Mouse (Mus musculus): ENCODE measurements around the gene Tmem169.

The Tmem169 gene

DNA sequence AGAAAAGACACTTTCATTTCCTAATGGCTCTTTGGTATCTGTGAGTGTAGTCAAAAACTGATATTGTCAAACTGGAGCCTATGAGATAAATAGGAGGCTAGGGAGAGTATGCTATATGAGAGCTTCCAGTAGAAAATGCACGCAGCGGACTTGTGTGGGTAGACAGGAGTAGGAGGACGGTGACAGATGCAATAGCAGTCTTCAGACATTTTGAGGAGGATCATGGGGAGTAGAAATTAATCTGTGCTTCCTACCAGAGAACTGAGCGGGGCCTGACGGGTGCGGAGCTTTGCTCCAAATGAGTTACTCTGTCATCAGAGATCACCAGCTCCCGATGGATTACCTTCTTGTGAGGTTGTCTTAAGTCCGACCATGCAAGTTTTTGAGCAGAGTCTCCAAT, 52.6 kb downstream of the Tmem169 start:
- DNase-seq = no peak

GRCm38 (mm10) chr1:72338341-72338740, 54.2 kb downstream of the Tmem169 start:
- DNase-seq = no peak

DNA sequence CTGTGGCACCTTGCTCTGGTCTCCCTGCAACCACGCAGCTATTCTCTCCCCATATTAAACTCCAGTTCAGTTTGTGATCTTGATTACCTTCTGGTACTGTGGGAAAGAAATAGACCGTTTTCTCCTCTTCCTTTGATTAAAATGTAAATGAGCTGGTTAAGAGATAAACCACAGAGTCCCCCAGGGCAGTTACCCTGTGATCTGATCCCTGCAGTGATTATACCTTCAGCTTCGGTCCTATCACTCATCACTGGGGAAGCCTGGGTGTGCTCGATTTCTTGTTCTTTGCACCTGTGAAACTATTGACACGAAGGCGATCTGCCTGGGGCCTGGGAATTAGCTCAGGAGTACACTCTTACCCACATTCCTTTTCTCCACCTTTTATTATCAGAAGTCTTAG, 63.7 kb downstream of the Tmem169 start:
- no peak for DNase-seq
